8 mouse cellular contexts compared by ENCODE assay signal in genomic region chr1:132476575-132476927, GRCm38 (mm10). TPM values are rescaled to one million over a fixed set of nuclear protein-coding genes. Genes with fewer than 3 reads are reported as not detected.
DNase-seq lines count a peak whose midpoint lies in the region; ATAC-seq and TF ChIP-seq lines count a peak whose summit lies in the region.

No protein-coding gene starts in this region.

- 0 out of 2 replicates have a peak, but pooled peaks have one; percentile 3 for ATAC-seq in heart, postnatal 0 days (ENCODE audit: insufficient read depth, low read depth)
- ATAC-seq in hindbrain, embryonic 16.5 days, result peak; percentile 73
- no peak for ATAC-seq in midbrain, embryonic 12.5 days (ENCODE audit: low FRiP score, low read depth)

- peak overlapping the region; percentile 88 for H3K4me2 ChIP-seq in heart, postnatal 0 days (ENCODE audit: low read depth, low read length)
- H3K4me2 ChIP-seq in hindbrain, embryonic 16.5 days (ENCODE audit: low read length), result peak overlapping the region; percentile 85
- H3K4me2 ChIP-seq in midbrain, embryonic 12.5 days (replicated peaks), result peak overlapping the region; percentile 82

- peak overlapping the region; percentile 75 for H3K27ac ChIP-seq in heart, postnatal 0 days (ENCODE audit: low read depth)
- peak overlapping the region; percentile 23 for H3K27ac ChIP-seq in bone marrow macrophage, adult 2 months (ENCODE audit: insufficient read depth, low read depth, low read length)
- peak overlapping the region; percentile 78 for H3K27ac ChIP-seq in hindbrain, embryonic 16.5 days (ENCODE audit: low read depth, low read length)
- peak overlapping the region; percentile 30; the same call in 1 of the 2 replicates for H3K27ac ChIP-seq in midbrain, embryonic 12.5 days (replicated peaks)

- H3K27me3 ChIP-seq in heart, postnatal 0 days (ENCODE audit: control insufficient read depth, insufficient read depth, low read length), result no peaks in the 10 kb centered on the region
- H3K27me3 ChIP-seq in hindbrain, embryonic 16.5 days (replicated peaks; ENCODE audit: control insufficient read depth, insufficient read depth, low read length), result no peaks in the 10 kb centered on the region
- H3K27me3 ChIP-seq in midbrain, embryonic 12.5 days, result no peaks in the 10 kb centered on the region

- intact Hi-C loops in heart, postnatal 25 days (cut with DNase I), result loop anchor here (2.0 to 5.0 kb wide), 2 partner anchors 58 to 164 kb away; no protein-coding TSS in a partner anchor

- H3K4me3 ChIP-seq in heart, postnatal 0 days (ENCODE audit: low read depth, low read length), result peak overlapping the region; percentile 91
- peak overlapping the region; percentile 98 for H3K4me3 ChIP-seq in bone marrow macrophage, adult 2 months (ENCODE audit: insufficient read depth, low read length)
- H3K4me3 ChIP-seq in hindbrain, embryonic 16.5 days (ENCODE audit: low read length), result peak overlapping the region; percentile 69
- peak overlapping the region; percentile 93 for H3K4me3 ChIP-seq in midbrain, embryonic 12.5 days

- H3K9ac ChIP-seq in heart, postnatal 0 days (replicated peaks; ENCODE audit: low read depth, low read length), result peak overlapping the region; percentile 85
- H3K9ac ChIP-seq in hindbrain, embryonic 16.5 days (ENCODE audit: low read depth, low read length), result peak overlapping the region; percentile 82
- H3K9ac ChIP-seq in midbrain, embryonic 12.5 days (replicated peaks), result peak overlapping the region; percentile 88

- no peak for DNase-seq in heart, postnatal 0 days (ENCODE audit: low spot score)
- DNase-seq in heart, postnatal 25 days (ENCODE audit: low spot score), result no peak
- no peak for DNase-seq in frontal cortex, postnatal 10 days (ENCODE audit: low spot score in 2 of 2)
- no peak for DNase-seq in adrenal gland, postnatal 36 days
- no peak for DNase-seq in thymus, postnatal 36 days

- H3K36me3 ChIP-seq in heart, postnatal 0 days (replicated peaks; ENCODE audit: control insufficient read depth, insufficient read depth, low read length), result no peaks in the 10 kb centered on the region
- H3K36me3 ChIP-seq in hindbrain, embryonic 16.5 days (ENCODE audit: control insufficient read depth, insufficient read depth, low read length), result no peaks in the 10 kb centered on the region
- no peaks in the 10 kb centered on the region for H3K36me3 ChIP-seq in midbrain, embryonic 12.5 days

- no peak for TF ChIP-seq EP300 in heart, postnatal 0 days (IDR thresholded peaks at IDR 0.05; ENCODE audit: low read depth)

- H3K9me3 ChIP-seq in heart, postnatal 0 days (replicated peaks; ENCODE audit: control insufficient read depth, low read length), result no peaks in the 10 kb centered on the region
- no peaks in the 10 kb centered on the region for H3K9me3 ChIP-seq in hindbrain, embryonic 16.5 days (ENCODE audit: control insufficient read depth, low read length)
- no peaks in the 10 kb centered on the region for H3K9me3 ChIP-seq in midbrain, embryonic 12.5 days

- TF ChIP-seq POLR2A in bone marrow macrophage, adult 2 months (IDR thresholded peaks at IDR 0.05; ENCODE audit: borderline replicate concordance, low read depth, low read length), result no peak

- no peak; the same call in 1 of the 2 replicates for TF ChIP-seq CTCF in heart, postnatal 0 days (IDR thresholded peaks at IDR 0.05; ENCODE audit: low read depth)
- no peak for TF ChIP-seq CTCF in bone marrow macrophage, adult 2 months (IDR thresholded peaks at IDR 0.05; ENCODE audit: low read depth, low read length)

- 3% methylated on average over 9 of the region's 9 CpGs for WGBS in heart, postnatal 0 days
- 6% methylated on average over 9 of the region's 9 CpGs for WGBS in hindbrain, embryonic 16.5 days
- WGBS in midbrain, embryonic 12.5 days, result 6% methylated on average over 9 of the region's 9 CpGs

- peaks cover 12% of the 10 kb centered on the region; the same call in 1 of the 2 replicates for H3K4me1 ChIP-seq in heart, postnatal 0 days (ENCODE audit: control insufficient read depth, insufficient read depth)
- peaks cover 15% of the 10 kb centered on the region for H3K4me1 ChIP-seq in bone marrow macrophage, adult 2 months (ENCODE audit: control insufficient read depth, insufficient read depth, low read length)
- H3K4me1 ChIP-seq in hindbrain, embryonic 16.5 days (ENCODE audit: control insufficient read depth, insufficient read depth, low read depth, low read length), result peaks cover 24% of the 10 kb centered on the region
- peaks cover 18% of the 10 kb centered on the region for H3K4me1 ChIP-seq in midbrain, embryonic 12.5 days

RNA-seq across cellular contexts. Expression of gene Rbbp5, which starts 0.6 kb away (rescaled TPM):
- total RNA-seq in heart, postnatal 0 days (2014; rRNA removed; ENCODE audit: low replicate concordance), result 21.6 and 35.3 TPM in 2 replicates
- polyA plus RNA-seq in heart, postnatal 0 days (2015; fragmentation: Nextera tagmentation; extraction: Ambion mirVana), result 15.8 and 17.8 TPM in 2 replicates
- 10 to 100 TPM; 18.9 to 24.2 TPM for total RNA-seq in heart, postnatal 25 days (2021)
- 45.1 and 46.2 TPM in 2 replicates for polyA plus RNA-seq in bone marrow macrophage, adult 2 months (2012; ENCODE audit: insufficient read depth, insufficient read length, missing spikeins)
- polyA plus RNA-seq in hindbrain, embryonic 16.5 days (2015; fragmentation: Nextera tagmentation; extraction: Ambion mirVana), result 36.4 and 45.2 TPM in 2 replicates
- 61.4 and 62.0 TPM in 2 replicates for polyA plus RNA-seq in midbrain, embryonic 12.5 days (2016; fragmentation: Nextera tagmentation; extraction: Ambion mirVana)
- total RNA-seq in adrenal gland, postnatal 36 days (2021), result 10 to 100 TPM; 36.5 to 39.2 TPM

RNA-seq across cellular contexts. Expression of gene Tmem81, which starts 29.5 kb away (rescaled TPM):
- 0.23 and 3.5 TPM in 2 replicates for total RNA-seq in heart, postnatal 0 days (2014; rRNA removed; ENCODE audit: low replicate concordance)
- 0.20 and 0.51 TPM in 2 replicates for polyA plus RNA-seq in heart, postnatal 0 days (2015; fragmentation: Nextera tagmentation; extraction: Ambion mirVana)
- 1 to 10 TPM; 1.6 TPM for total RNA-seq in heart, postnatal 25 days (2021)
- polyA plus RNA-seq in bone marrow macrophage, adult 2 months (2012; ENCODE audit: insufficient read depth, insufficient read length, missing spikeins), result 11.9 and 13.0 TPM in 2 replicates
- polyA plus RNA-seq in hindbrain, embryonic 16.5 days (2015; fragmentation: Nextera tagmentation; extraction: Ambion mirVana), result 0.56 and 0.95 TPM in 2 replicates
- 1.4 and 1.7 TPM in 2 replicates for polyA plus RNA-seq in midbrain, embryonic 12.5 days (2016; fragmentation: Nextera tagmentation; extraction: Ambion mirVana)
- total RNA-seq in adrenal gland, postnatal 36 days (2021), result 1 to 10 TPM; 3.1 to 3.9 TPM

RNA-seq across cellular contexts. Expression of gene Dstyk, which starts 59.2 kb away (rescaled TPM):
- total RNA-seq in heart, postnatal 0 days (2014; rRNA removed; ENCODE audit: low replicate concordance), result 6.7 and 37.6 TPM in 2 replicates
- polyA plus RNA-seq in heart, postnatal 0 days (2015; fragmentation: Nextera tagmentation; extraction: Ambion mirVana), result 6.3 and 6.7 TPM in 2 replicates
- 10 to 100 TPM; 17.4 TPM for total RNA-seq in heart, postnatal 25 days (2021)
- 24.1 and 26.8 TPM in 2 replicates for polyA plus RNA-seq in bone marrow macrophage, adult 2 months (2012; ENCODE audit: insufficient read depth, insufficient read length, missing spikeins)
- 7.9 and 9.7 TPM in 2 replicates for polyA plus RNA-seq in hindbrain, embryonic 16.5 days (2015; fragmentation: Nextera tagmentation; extraction: Ambion mirVana)
- polyA plus RNA-seq in midbrain, embryonic 12.5 days (2016; fragmentation: Nextera tagmentation; extraction: Ambion mirVana), result 17.6 and 17.9 TPM in 2 replicates
- 10 to 100 TPM; 22.5 to 23.1 TPM for total RNA-seq in adrenal gland, postnatal 36 days (2021)

Comparison
In these comparisons a context has a peak if more than half of its experiments do, and no peak if none do; other contexts are left out.
1. H3K27ac ChIP-seq: peak in every context shown above with its lines; median percentile 78 in hindbrain, embryonic 16.5 days; 75 in heart, postnatal 0 days; 30 in midbrain, embryonic 12.5 days; 23 in bone marrow macrophage, adult 2 months.